Mouse (Mus musculus) frontal cortex, adult 2 months (tissue): ENCODE measurements around the gene C1rl. TPM values are rescaled to one million over a fixed set of nuclear protein-coding genes. Genes with fewer than 3 reads are reported as not detected.
"Not testable (repeated sequence)": the region's sequence is repeated elsewhere in the genome, so short reads cannot be mapped to it uniquely, and the experiment has no call there.

Experiments
- DNase-seq, 2 experiments: peaks; one replicate each; pipeline ENCODE4 v3.0.0; 2022; ENCODE audit warnings: low spot score in 1 of 2; ENCODE audit errors: extremely low spot score in 1 of 2
- polyA plus RNA-seq: library from polyadenylated mRNA; depleted of rRNA; stranded (reverse); fragments of >200 nt; gene quantifications from 2 replicates; pipeline ENCODE4 v1.2.3, GENCODE M21; 2012; rRNA removed

The C1rl gene
- polyA plus RNA-seq, 1 experiment = 0.36 TPM

GRCm38 (mm10) chr6:124555956-124556355, 63.0 kb downstream of the C1rl start:
- not testable (repeated sequence) for DNase-seq

Other genes starting within 250 kb of the C1rl start
- 0.42 and 0.58 TPM in 2 replicates for gene Cd163, start 188.5 kb upstream of the C1rl start, polyA plus RNA-seq
- gene Pex5, start 78.0 kb upstream of the C1rl start, polyA plus RNA-seq = 55.4 and 62.0 TPM in 2 replicates
- 202 and 206 TPM in 2 replicates for gene Clstn3, start 28.3 kb upstream of the C1rl start, polyA plus RNA-seq
- 0.97 and 1.1 TPM in 2 replicates for gene C1ra, start 19.3 kb downstream of the C1rl start, polyA plus RNA-seq
- 1.6 and 2.3 TPM in 2 replicates for gene C1s1, start 49.2 kb downstream of the C1rl start, polyA plus RNA-seq
- gene C1rb, start 77.2 kb downstream of the C1rl start, polyA plus RNA-seq = not detected in 2 replicates
- gene C1s2, start 143.0 kb downstream of the C1rl start, polyA plus RNA-seq = 0.59 and 0.62 TPM in 2 replicates
- 43.0 and 45.9 TPM in 2 replicates for gene Lpcat3, start 169.9 kb downstream of the C1rl start, polyA plus RNA-seq
- 62.4 and 68.0 TPM in 2 replicates for gene Emg1, start 219.1 kb downstream of the C1rl start, polyA plus RNA-seq
- 107 and 108 TPM in 2 replicates for gene Phb2, start 219.2 kb downstream of the C1rl start, polyA plus RNA-seq
- gene Ptpn6, start 245.6 kb downstream of the C1rl start, polyA plus RNA-seq = 5.1 and 7.1 TPM in 2 replicates
- gene Grcc10, start 248.3 kb downstream of the C1rl start, polyA plus RNA-seq = 383 and 401 TPM in 2 replicates